Mouse (Mus musculus) left cerebral cortex, adult 18-20 months (tissue): ENCODE data around the gene Timm44. TPM values are rescaled to one million over a fixed set of nuclear protein-coding genes. Genes with fewer than 3 reads are reported as not detected.

Experiments used
- total RNA-seq, 2 experiments: library from RNA; stranded (reverse); gene quantifications; 2 replicates each; pipeline ENCODE4 v1.2.3; 2021

Timm44 gene
- total RNA-seq, 2 experiments from 2014 or later: 59.0 to 69.1 TPM

Other genes with a start within 250 kb of the Timm44 start
- gene Cd209f, start 170.1 kb downstream of the Timm44 start, total RNA-seq: 1 to 10 TPM in 1 of 2 experiments, under 1 TPM in 1; 0.94 to 1.4 TPM
- gene Cd209g, start 141.8 kb downstream of the Timm44 start, total RNA-seq: 1 to 10 TPM in 1 of 2 experiments, under 1 TPM in 1; 0.37 to 1.4 TPM
- 100 to 1,000 TPM in 1 of 2 experiments, 10 to 100 TPM in 1; 98.1 to 102 TPM for gene Evi5l, start 109.3 kb downstream of the Timm44 start, total RNA-seq
- 10 to 100 TPM; 32.7 to 41.9 TPM for gene Prr36, start 58.5 kb downstream of the Timm44 start, total RNA-seq
- gene Lrrc8e, start 49.1 kb downstream of the Timm44 start, total RNA-seq: under 1 TPM in 1 of 2 experiments, not detected in 1; 0.33 TPM
- gene Map2k7, start 37.2 kb downstream of the Timm44 start, total RNA-seq: 100 to 1,000 TPM in 1 of 2 experiments, 10 to 100 TPM in 1; 92.3 to 108 TPM
- gene Gm49320, start 37.0 kb downstream of the Timm44 start, total RNA-seq: not detected
- 1 to 10 TPM; 9.5 TPM for gene Tgfbr3l, start 27.7 kb downstream of the Timm44 start, total RNA-seq
- 10 to 100 TPM; 30.6 to 31.8 TPM for gene Snapc2, start 22.8 kb downstream of the Timm44 start, total RNA-seq
- gene Ctxn1, start 16.6 kb downstream of the Timm44 start, total RNA-seq: 100 to 1,000 TPM; 519 to 574 TPM
- 10 to 100 TPM; 19.6 to 19.9 TPM for gene Ccl25, start 49.3 kb upstream of the Timm44 start, total RNA-seq
- 10 to 100 TPM; 73.3 to 77.0 TPM for gene Elavl1, start 49.5 kb upstream of the Timm44 start, total RNA-seq
- 10 to 100 TPM; 43.6 to 48.1 TPM for gene Cers4, start 217.1 kb upstream of the Timm44 start, total RNA-seq